Mouse (Mus musculus): Measurements from ENCODE around the gene Tspoap1.

Tspoap1 gene

DNA sequence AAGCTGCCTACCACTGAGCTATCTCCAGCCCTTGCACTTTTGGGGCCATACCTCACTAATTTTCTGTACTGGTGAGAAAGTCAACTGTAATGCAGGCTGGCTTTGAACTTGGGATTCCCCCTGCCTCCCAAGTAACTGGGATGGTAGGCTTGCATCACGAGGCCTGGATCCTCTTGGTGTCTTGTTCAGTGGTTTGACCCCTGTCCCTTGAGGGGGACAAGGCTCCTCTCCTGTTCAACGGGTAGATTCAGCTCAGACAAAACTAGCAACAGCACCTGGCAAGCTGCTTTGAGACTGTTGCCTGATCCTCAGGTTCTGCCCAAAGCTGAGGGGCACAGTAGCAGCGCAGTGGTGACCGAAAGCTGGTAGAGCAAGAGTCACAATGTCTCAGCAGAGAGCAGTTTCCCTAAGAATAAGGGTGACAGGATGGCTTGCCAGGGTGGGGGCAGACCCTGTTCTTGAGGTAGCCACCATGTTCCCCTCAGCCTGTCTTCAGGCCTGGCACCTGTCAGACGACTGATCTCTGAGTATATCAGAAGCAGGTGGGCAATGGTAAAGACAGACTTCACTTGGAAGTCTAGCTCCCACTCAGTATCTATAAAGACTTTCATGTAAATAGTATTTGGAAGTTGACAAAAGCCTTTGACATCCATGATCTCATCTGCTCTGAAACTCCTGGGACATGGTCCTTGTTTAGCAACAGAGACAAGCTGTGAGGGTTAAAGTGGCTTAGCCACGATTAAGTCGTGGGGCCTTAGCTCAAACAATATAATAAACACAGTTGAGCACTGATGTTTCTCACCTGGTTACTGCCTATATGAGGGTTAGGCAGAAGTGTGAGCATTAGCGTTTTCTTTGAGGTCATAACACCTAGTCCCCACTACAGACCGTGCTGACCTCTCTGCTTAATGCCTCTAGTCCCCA lies 14.4 kb upstream of the Tspoap1 start:
- DNase-seq: no peak

DNA sequence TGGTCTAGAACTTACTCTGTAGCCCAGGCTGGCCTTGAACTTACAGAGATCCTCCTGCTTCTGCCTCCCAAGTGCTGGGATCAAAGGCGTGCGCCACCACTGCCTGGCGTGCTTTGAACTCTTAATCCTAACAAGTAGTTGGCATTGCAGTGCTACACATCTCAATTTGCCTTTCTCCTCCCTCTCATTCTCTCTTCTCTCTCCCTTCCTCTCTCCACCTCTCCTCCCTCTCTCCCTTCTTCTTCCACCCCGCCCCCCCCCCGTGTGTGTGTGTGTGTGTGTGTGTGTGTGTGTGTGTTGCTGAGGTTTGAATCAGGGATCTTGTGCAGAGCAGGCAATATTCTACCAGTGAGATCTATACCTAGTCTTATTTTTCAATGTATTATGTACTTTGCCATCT lies 13.0 kb upstream of the Tspoap1 start:
- DNase-seq: no peak

DNA sequence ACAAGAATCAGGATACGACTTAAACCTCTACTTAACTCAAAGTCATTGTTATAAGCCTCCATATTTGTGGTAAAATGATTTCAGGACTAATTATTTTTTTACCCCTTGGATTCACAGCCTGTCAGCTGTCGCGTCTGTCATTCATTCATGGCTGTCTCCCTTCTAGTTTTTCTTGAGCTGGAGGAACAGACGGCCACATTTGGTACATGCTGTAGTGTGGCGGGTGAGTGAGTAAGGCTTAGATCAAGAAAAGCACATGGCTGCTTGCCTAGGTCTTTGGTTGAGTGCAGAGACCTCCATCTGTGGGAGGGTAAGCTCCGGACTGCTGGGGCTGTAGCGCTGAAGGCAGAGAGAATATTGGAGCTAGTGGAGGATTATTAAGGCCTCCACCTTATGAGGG lies 12.6 kb upstream of the Tspoap1 start:
- DNase-seq: peak; percentile 61

DNA sequence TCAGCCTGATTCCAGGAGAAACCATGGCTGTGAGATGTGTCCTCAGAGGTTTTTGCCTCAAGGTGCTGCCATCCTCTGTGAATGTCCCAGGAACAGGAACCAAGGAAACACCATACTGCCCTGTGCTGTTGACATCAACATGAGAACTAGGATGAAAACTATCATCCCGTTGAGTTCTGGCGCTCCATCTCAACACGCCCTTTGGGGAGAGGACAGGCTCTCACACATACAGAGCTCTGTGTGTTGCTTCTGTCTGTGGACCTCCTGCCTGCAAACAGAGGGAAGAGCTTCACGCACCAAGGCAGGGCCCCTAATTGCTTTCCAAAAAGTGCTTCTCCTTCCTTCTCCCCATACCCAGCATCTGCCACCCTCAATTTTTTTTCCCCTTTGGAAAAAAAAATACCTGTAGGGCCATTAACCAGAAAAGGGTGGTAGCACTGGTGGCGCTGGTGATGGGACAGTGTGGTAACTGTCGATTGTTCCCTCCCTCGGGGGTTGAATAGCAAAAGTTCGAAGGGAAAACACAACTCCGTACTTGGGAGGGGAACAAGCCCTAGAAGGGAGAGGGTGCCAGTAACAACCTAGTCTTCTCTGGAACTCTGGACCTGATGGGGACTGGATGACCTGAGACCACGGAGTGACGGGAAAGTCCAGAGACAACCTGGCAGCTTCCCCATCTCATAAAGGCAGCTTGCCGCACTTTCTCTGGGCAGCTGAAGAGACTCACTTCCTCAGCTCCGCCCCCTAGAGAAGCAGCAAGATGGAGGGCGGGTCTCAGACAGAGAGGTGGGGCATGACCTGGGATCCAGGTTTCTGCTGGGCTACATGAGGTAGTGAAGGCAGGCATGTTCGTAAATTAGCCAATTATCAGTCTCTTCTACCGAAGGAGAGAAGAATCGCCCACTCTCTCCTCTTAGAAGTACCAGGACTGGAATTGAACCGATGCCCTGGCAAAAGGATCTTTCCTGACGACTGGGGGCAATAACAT lies 11.9 kb upstream of the Tspoap1 start:
- DNase-seq: no peak

DNA sequence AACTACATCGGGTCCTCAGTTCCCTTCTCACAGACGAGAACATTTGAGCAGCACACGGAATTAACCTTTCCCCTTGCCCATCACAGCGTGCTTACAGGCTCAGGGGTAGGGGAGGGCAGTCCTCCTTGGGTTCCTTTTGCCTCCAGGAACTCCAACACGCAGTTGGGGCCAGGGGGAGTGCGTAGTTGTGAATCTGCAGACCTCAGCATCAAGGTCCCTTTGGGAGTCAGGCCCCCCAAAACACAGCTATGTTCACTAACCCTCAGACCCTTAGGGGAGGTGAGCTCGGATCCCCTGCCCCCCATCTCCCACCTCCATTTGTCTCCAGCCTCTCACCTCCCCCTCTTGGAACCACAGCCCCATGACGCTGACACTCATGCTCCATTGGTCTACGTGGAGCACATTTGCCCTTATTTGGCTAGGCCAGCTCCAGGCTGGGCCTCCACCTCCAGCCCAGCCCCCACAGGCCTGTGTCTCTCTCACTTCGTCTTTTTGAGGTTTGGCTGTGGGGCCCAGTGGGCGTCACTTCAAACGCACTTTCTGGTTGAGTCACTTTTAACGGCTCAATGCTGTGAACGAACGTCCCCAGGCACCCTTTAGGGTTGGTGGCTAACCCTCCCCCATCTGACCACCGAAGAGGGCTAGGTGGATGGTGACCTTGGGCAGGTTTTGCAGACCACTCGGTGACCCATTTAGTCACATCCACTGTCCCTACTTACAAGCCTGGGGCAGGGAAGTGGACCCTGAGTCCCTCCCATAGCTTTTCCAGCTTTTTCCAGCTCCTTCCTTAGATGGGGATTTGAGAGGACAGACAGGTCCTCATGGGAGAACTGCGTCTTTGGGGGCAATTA lies 10.9 kb upstream of the Tspoap1 start:
- DNase-seq: peak; percentile 89

DNA sequence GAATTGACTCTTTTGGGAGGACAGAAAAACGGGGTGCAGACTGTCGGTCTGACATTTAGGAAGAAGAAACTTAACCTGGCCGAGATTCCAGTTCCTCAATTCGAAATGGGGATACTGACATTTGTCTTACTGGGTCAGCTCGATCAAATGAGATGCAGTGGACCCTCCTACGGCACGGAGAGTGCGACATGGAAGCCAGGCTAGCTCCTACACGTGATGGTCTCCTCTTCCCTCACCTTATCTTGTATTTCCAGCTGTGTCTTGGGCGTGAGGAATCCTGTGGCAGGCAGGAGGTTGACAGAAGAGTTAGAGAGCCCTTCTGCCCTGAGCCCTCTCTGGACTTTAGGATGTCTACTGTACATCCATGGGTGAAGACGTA lies 10.3 kb upstream of the Tspoap1 start:
- no peak for DNase-seq

DNA sequence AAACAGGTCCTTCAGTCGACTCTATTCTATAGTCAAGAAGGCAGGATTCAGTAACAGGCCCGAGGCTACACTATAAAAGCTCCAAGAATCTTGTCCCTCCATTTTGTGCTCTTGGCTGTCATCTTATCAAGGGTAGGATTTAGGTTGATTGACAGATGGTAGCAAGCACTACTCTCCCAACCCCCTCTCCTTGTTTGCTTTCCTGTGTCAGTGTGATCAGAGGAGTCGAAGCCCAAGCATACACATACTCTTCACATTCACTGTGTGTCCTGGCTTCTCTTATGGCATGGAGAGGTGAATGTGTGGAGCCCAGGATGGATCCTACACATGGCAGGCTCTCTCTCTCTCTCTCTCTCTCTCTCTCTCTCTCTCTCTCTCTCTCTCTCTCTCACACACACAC lies 9.8 kb upstream of the Tspoap1 start:
- no peak for DNase-seq

DNA sequence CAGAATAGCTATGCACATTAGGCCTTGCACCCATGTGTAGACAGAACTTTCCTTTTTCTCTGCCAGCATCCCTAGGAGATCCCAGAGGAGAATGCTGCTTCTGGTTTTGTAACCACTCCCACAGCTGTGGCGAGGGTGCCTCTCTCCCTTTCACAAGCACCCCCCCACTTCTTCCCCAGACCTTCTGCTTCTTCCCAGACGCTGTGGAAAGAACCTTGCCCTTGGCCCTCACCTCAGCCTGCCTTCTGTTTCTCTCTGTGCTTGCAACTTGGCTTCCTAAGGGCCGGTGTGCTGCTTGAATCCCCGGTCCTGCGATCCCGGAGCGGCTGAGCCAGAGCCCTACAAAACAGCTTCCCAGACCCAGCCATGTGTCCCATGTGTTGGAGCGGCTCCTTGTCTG lies 9.3 kb upstream of the Tspoap1 start:
- no peak for DNase-seq

DNA sequence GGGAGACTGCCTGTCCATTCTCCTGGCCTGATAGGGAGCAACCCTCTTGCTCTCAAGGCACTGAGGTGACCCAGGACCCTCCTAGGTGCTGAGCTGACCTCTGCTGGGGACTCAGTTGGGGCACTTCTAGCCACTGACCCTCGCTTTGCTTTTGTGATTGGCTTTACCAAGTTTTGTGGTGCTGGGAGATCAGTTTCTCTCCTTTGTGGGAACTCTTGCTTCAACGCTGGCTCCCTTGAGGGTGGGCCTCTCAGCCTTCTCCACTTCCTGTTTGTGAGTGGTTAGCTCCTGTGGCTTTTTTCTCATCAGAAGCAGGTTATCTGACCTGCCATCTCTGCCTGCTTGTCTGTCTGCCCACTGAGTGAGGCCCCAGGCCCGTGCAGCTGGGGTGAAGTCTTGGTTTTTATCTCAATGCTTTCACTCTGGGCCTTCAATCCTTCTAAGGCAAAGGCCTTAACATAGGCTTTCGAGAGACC lies 8.8 kb upstream of the Tspoap1 start:
- no peak for DNase-seq

DNA sequence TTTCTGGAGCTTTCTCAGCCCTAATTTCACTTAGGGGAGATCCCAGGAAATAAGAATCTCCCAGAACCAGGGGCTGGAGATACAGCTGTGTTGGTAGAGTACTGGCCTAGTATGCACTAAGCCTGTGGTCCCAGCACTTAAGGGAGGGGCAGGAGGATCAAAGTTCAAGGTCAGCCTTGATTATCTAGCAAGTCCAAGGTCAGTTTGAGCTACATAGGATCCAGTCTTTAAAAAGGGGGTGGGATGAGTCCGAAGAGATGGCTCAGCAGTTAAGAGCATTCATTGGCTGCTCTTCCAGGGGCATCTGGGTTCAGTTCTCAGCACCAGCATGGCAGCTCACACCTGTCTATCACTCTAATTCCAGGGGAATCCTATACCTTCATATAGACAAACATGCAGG lies 8.0 kb upstream of the Tspoap1 start:
- no peak for DNase-seq

DNA sequence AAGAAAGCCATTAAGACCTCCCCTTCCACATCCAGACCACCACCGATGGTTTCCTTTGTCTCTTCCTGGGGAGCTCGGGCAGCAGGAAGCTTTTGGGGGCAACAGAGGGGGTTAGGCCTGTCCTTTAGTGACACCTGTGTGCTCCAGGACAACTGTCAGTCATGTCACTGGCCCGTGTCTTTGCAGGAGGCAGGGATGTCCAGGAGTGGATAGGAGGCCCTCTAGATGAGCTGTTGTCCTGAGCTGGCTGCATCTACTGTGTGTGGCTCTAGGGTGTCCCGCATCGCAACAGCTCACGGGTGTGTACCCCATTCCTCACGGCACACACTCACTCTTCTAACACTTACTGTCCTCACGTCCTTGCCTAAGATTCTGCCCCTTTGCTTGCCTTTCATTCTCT lies 7.1 kb upstream of the Tspoap1 start:
- DNase-seq: no peak

DNA sequence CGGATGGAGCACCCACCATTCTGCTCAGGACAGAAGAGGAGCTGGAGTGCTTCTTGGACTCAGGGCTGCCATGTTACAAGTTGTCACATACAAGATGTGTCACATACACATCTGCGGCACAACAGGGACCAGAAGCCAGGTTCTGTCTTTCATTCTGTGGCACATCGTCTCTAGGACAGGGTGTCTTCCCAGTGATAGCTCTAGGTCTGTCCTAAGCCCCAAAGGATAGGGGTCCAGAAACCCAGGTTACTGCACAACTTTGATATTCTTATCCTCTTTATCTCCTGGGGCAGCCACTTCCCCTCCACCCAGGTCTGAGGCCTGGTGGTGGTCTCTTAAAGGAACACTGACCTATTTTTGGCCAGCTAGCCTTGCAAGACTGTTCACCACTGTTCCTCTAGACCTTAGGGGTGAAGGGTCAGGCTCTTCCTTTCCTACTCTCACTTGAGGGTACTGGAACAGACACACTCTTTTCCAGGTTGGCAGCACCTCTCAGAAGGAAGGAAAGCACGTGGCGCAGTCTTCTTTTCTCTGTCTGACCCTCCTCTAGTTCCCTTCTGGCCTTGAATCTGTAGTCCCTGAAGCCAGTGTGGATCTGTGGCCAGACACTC lies 6.3 kb upstream of the Tspoap1 start:
- DNase-seq: no peak

DNA sequence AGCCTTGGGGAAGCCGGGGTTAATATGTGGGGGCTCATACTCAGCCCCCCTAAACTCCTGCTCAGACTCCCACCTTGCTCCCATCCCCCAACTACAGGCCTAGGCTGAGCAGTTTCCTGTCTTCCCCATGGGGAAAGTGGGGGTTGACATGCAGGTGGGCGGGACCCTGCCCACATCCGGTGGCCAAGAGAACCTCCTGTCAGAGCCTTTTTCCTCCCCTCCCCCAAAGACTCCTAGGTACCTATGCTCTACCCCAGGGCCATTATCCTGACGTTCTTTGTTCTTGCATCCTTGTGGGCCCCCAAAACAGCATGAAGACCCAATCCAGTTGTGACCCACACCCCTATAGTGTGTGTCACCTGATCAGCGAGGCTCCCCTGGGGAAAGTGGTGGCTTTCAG lies 5.7 kb upstream of the Tspoap1 start:
- no peak for DNase-seq

DNA sequence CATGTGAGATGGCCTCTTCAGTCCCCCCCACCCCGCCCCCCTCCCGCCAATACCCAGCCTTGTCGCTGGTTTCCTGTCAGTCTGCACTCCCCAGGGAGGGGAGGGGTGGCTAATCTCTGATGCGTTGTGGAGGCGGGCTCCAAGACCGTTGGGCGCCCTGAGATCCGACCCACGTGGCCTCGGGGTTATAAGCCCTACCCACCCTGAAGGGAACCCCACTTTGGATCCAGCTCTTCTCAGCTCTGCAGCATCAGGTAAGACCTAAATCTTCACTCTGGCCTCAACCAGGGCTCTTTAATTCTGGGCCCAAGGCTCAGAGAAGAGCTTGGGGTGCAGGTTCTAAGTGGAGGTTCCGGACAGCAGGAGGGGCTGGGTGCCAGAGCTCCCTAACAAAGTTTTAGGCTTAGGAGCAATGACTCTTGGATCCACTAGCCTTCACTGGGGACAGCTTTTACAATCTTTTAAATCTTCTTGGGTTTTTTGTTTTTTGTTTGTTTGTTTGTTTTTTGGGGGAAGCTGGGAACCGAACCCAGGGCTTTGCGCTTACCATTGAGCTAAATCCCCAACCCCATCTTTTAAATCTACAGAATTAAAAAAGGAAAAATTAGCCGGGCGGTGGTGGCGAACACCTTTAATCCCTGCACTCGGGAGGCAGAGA lies 4.9 kb upstream of the Tspoap1 start:
- DNase-seq: peak; percentile 89

DNA sequence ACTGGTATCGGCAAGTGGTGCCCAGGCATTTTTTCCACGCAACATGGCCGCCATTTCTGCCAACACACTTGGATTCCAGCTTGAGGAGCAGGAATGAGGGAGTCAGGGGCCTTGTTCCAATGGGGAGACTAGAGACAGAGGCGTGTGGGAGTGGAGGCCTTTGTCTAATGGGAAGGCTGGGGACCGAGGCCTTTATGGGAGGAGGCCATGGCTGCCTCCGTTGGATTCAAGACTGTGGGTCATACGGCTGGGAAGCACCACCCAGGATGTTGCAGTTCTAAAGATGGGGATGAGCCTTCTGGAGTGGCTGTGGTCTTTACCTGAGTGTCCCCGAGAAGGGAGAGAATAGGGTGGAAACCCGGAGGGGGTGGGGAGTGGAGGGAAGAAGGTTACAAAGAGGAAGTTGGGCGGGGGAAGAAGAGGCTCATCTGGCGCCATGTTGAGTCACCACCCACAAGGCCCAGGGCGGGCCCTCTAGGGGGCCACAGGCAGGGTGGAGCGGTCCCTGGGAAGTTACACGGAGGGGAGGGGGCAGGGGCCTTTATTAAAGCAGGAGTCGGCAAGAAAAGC lies 4.0 kb upstream of the Tspoap1 start:
- DNase-seq: peak; percentile 61

DNA sequence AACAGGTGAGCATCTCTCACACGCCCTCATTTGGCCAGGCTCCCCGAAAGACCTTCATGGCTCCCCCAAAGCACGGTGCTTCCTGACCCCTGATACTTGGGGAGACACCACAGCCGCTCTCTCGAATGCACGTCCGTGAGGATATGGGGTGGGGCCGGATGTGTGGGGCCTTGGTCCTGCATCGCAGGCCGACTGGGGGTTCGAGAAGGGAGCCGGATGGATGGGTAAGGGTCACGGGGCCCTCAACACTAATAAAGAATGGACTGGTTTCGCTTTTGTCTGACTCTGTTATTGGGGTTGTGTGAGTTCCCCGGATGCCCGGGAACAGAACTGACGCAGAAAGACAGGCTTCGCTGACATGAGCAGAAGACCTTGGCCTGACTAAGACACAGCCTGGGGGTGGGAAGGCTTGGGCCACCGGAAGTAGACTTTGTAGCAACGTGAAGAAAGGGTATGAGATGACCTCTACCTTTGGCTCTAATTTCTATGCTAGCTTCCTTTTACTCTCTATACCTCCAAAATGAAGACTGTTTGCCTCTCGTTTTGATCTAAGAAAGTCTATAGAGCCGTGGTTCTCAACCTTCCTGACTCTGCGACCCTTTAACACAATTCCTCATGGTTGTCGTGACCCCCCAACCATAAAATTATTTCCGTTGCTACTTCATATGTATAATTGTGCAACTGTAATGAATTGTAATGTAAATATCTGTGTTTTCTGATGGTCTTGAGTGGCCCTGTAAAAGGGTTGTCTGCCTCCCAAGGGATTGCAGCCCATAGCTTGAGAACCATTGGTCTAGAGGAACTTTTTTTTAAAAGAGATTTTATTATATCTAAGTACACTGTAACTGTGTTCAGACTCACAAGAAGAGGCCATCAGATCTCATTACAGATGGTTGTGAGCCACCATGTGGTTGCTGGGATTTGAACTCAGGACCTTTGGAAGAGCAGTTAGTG lies 3.1 kb upstream of the Tspoap1 start:
- DNase-seq: no peak

DNA sequence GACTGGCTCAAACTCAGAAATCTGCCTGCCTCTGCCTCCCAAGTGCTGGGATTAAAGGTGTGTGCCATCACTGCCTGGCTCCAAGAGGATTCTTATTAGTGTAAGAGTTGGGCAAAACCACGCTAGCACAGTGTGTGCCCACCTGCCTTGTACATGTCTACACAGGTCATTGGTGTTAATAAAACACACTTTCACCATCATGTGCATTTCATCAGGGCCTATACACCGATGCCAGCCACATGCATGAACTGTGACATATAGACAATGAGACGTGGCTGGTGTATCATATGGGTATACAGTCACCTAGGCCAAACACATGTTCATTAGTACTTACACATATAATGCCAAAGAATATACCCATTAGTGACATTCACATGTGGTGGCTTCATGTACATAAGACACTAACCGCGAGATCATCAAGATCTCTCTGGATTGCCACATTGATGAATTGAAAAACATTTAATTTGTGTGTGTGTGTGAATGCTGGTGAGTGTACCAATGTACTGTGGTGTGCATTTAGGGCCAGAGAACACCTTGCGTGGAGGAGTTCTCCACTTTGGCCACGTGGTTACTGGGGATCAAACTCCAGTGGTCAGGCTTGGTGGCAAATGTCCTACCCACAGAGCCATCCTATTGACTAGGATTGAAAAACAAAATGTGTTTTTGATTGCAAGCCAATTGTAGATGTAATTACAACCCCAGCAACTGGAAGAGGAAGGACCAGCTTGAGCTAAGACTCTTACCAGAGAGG lies 2.0 kb upstream of the Tspoap1 start:
- no peak for DNase-seq

DNA sequence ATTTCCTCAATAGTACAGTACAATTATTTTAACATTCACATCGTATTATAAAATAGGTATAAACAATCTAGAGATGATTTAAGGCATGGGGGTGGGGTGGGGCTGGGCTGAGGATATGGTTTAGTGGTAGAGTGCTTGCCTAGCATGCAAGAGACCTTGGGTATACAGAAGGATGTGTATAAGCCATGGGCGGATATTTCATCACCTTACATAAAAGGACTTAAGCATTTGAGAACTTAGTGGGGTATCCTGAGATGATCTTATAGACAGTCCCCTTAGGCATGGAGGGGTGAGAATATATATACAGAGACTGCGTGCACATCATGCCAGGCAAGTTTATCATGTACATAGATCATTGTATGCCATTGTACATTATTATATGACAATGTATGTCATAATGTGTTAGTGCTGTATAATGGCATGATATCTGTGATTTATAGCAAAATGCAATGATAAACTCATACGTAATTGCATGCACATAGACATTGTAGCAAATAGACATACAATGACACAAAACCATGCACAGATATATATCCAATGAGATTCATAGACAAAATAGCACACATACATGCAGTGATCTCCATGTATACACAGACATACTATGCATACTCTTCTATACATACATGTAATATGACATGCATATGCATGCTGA lies 1.3 kb upstream of the Tspoap1 start:
- no peak for DNase-seq

DNA sequence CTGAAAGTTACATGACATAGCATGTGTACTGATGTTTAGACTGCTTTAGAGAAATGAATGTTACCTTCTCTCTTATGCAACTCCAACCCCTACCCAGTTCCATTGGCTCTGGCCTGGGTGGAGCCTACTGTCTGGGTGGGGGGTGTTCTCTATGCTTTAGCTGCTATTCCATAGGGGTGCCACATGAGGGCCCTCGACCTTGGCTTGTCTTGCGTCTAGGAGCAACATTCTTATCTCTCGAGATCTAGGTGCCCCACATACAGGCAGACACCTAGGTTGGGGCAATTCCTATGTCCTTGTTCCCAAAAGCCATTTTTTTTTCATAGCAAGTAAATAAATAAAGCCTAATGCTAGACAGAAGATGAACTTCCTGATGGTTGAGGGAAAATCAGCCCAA lies 734 bp upstream of the Tspoap1 start:
- DNase-seq: peak; percentile 62

Measured in layer of hippocampus, adult 9-11 months (tissue).